Mouse (Mus musculus) heart, embryonic 11.5 days (tissue): ENCODE results near the gene Adamts9. TPM values are rescaled to one million over a fixed set of nuclear protein-coding genes. Genes with fewer than 3 reads are reported as not detected.
A peak's percentile ranks its signal among the peaks of the same experiment; 100 is the strongest.

Source experiments
- ATAC-seq: fragments of 200-750 bp; cut with Nextera tagmentation; replicated peaks from 2 replicates; pipeline ENCODE4 v1.8.0; 2017; ENCODE audit warnings: moderate library complexity; ENCODE audit not compliant: insufficient number of reproducible peaks, low FRiP score, low TSS enrichment
- H3K27ac ChIP-seq: fragments of 300-500 bp; sonication (generic); 2 replicates; pipeline ENCODE4 v1.5.1; 2014; ENCODE audit warnings: mild to moderate bottlenecking, low read depth, low read length
- H3K27me3 ChIP-seq: fragments of 300-500 bp; sonication (generic); 2 replicates; pipeline ENCODE4 v1.6.1; 2014; ENCODE audit warnings: mild to moderate bottlenecking, low read length, mixed read lengths; ENCODE audit not compliant: control insufficient read depth, insufficient read depth
- H3K36me3 ChIP-seq: fragments of 300-500 bp; sonication (generic); 2 replicates; pipeline ENCODE4 v1.6.1; 2014; ENCODE audit warnings: mild to moderate bottlenecking, low read length, moderate library complexity, mixed read lengths; ENCODE audit not compliant: control insufficient read depth, insufficient read depth
- H3K4me1 ChIP-seq: fragments of 300-500 bp; sonication (generic); 2 replicates; pipeline ENCODE4 v1.6.1; 2014; ENCODE audit warnings: low read length; ENCODE audit not compliant: control insufficient read depth, insufficient read depth
- H3K4me2 ChIP-seq: fragments of 300-500 bp; sonication (generic); 2 replicates; pipeline ENCODE4 v1.6.1; 2014; ENCODE audit warnings: mild to moderate bottlenecking, moderate library complexity
- H3K4me3 ChIP-seq: fragments of 300-500 bp; sonication (generic); 2 replicates; pipeline ENCODE4 v1.5.1; 2014; ENCODE audit warnings: low read depth, low read length
- H3K9ac ChIP-seq: fragments of 300-500 bp; sonication (generic); 2 replicates; pipeline ENCODE4 v1.6.1; 2014; ENCODE audit warnings: mild to moderate bottlenecking, low read depth, low read length, moderate library complexity
- H3K9me3 ChIP-seq: fragments of 300-500 bp; sonication (generic); replicated peaks from 2 replicates; pipeline ENCODE4 v1.6.1; 2016; ENCODE audit warnings: low read length; ENCODE audit not compliant: control insufficient read depth
- WGBS: fragments of 180-500 bp; shearing (Covaris S2); extraction: QIAGEN DNeasy Blood & Tissue Kit; methylation state at CpG from one replicate; pipeline ENCODE4 v1.1.7; 2014; ENCODE audit not compliant: insufficient replicate concordance; 5-methylcytosine and 5-hydroxymethylcytosine counted together
- polyA plus RNA-seq: library from polyadenylated mRNA; unstranded; fragments of >200 nt; fragmentation: Nextera tagmentation; extraction: Ambion mirVana; gene quantifications from 2 replicates; pipeline ENCODE4 v1.2.1, GENCODE M21; 2014

Gene Adamts9
- polyA plus RNA-seq, 1 experiment from 2014 or later: 9.6 TPM

- no peaks in the 10 kb centered on the region; the same call in 1 of the 2 replicates for H3K9me3 ChIP-seq
- no peaks in the 10 kb centered on the region for H3K36me3 ChIP-seq
- no peak for ATAC-seq
- H3K27ac ChIP-seq: no peak overlapping the region
- H3K27me3 ChIP-seq: no peaks in the 10 kb centered on the region
- no peaks in the 10 kb centered on the region; the same call in 1 of the 2 replicates for H3K4me1 ChIP-seq
- no peak overlapping the region for H3K9ac ChIP-seq
- no peak overlapping the region for H3K4me3 ChIP-seq
- no peak overlapping the region for H3K4me2 ChIP-seq
Observed at GRCm38 (mm10) chr6:92733651-92734050, 209.6 kb downstream of the Adamts9 start.

GRCm38 (mm10) chr6:92728514-92728913 lies 214.8 kb downstream of the Adamts9 start:
- H3K4me3 ChIP-seq: no peak overlapping the region
- H3K27me3 ChIP-seq: no peaks in the 10 kb centered on the region
- ATAC-seq: no peak
- no peak overlapping the region for H3K27ac ChIP-seq
- peak overlapping the region; percentile 28; the same call in 1 of the 2 replicates for H3K9ac ChIP-seq
- WGBS: 34% methylated on average over 7 of the region's 7 CpGs
- peaks cover 3% of the 10 kb centered on the region; the same call in 1 of the 2 replicates for H3K4me1 ChIP-seq
- no peaks in the 10 kb centered on the region for H3K9me3 ChIP-seq
- no peaks in the 10 kb centered on the region for H3K36me3 ChIP-seq
- peak overlapping the region; percentile 43 for H3K4me2 ChIP-seq

DNA sequence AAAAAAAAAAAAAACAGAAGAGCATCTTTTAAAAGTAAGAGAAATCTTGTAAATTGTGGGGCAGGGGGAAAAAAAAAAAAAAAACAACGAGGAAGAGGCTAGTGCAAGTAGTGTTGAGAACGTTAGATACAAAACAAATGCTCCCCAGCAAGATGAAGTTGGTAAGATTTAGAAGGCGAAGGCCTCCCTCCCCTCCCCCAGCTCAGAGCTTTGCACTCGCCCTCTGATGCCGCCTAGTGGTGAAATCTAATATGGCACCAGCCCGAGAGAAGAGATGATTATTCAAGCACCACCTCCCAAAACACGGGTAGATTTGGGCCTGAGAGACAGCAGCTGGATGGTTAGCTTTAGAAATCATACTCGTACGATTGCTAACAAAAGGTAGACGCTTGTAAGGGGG lies 215.2 kb downstream of the Adamts9 start:
- Histone ChIP-seq H3K9ac (peak overlapping the region; percentile 28; the same call in 1 of the 2 replicates), H3K4me2 (peak overlapping the region; percentile 43), H3K36me3 (no peaks in the 10 kb centered on the region), H3K9me3 (no peaks in the 10 kb centered on the region), H3K4me3 (no peak overlapping the region), H3K4me1 (peaks cover 3% of the 10 kb centered on the region; the same call in 1 of the 2 replicates), H3K27me3 (no peaks in the 10 kb centered on the region), H3K27ac (no peak overlapping the region)
- no peak for ATAC-seq
- 5% methylated on average over 10 of the region's 10 CpGs for WGBS

DNA sequence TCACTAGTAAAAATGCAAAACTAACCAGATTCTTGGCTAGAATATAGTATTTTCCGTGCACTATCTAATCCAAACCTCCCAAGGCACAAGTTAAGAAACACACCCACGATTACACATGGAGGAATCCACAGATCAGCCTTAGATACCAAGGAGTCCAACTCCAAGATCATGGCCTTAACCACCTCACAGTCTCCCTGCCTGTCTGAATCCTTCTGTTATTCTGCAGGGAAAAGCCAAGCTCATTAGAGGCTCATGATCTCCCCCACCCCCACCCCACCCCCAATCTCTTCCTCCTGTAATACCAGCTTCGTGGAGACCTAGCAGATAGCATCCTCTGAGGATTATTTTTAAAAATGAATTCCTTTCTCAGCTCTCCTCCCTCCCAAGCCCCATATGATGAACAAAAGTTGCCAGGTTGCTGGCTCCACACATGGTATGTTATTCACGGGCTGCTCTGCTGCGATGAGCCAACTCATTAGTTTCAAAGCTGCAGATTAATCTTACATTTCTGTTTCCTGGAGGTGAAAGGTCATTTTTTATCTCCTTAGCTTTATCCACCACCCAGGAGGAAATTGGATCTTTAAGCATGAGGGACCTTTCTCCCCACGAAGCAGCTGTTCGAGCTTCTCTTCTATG lies 215.8 kb downstream of the Adamts9 start:
- Histone ChIP-seq H3K27ac (no peak overlapping the region), H3K27me3 (no peaks in the 10 kb centered on the region), H3K9ac (no peak overlapping the region), H3K4me3 (no peak overlapping the region), H3K4me2 (no peak overlapping the region), H3K9me3 (no peaks in the 10 kb centered on the region), H3K4me1 (peaks cover 3% of the 10 kb centered on the region; the same call in 1 of the 2 replicates), H3K36me3 (no peaks in the 10 kb centered on the region)
- no peak for ATAC-seq
- WGBS: 15% methylated on average over 7 of the region's 7 CpGs

DNA sequence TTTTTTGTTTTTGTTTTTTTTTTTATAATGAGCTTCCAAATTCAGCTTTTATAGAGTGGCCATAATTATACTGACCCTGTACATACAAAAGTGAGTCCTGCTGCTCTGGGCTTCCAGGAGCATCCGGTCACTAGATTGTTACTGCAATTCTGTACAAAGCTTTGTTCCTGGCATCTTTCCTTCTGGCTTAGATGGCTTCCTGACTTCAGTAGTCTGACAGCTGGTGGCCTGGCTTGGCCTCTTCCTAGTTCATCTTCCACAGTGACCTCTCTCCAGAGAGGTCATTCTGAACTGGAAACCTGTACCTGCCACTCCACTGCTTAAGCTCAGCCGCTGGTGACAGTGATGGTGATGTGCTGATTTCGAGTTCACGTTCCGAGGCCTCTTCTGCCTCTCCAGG lies 217.2 kb downstream of the Adamts9 start:
- Histone ChIP-seq H3K9me3 (no peaks in the 10 kb centered on the region), H3K36me3 (no peaks in the 10 kb centered on the region), H3K4me1 (peaks cover 3% of the 10 kb centered on the region; the same call in 1 of the 2 replicates), H3K4me2 (no peak overlapping the region), H3K27ac (no peak overlapping the region), H3K27me3 (no peaks in the 10 kb centered on the region), H3K9ac (no peak overlapping the region), H3K4me3 (no peak overlapping the region)
- 51% methylated on average over 5 of the region's 5 CpGs for WGBS
- no peak for ATAC-seq

- Histone ChIP-seq H3K9ac (no peak overlapping the region), H3K27me3 (no peaks in the 10 kb centered on the region), H3K27ac (no peak overlapping the region), H3K4me3 (no peak overlapping the region), H3K4me1 (peaks cover 3% of the 10 kb centered on the region; the same call in 1 of the 2 replicates), H3K4me2 (no peak overlapping the region), H3K9me3 (no peaks in the 10 kb centered on the region), H3K36me3 (no peaks in the 10 kb centered on the region)
- no peak for ATAC-seq
- 81% methylated on average over 2 of the region's 2 CpGs for WGBS
Observed at GRCm38 (mm10) chr6:92724394-92724793, 218.9 kb downstream of the Adamts9 start.

Other genes starting within 250 kb of the Adamts9 start
- gene Prickle2, start 237.3 kb downstream of the Adamts9 start, polyA plus RNA-seq: 6.4 and 6.6 TPM in 2 replicates
- 2.5 and 3.1 TPM in 2 replicates for gene A730049H05Rik, start 127.0 kb downstream of the Adamts9 start, polyA plus RNA-seq
- 0.11 and 0.33 TPM in 2 replicates for gene Gm15737, start 74.1 kb downstream of the Adamts9 start, polyA plus RNA-seq